Mouse (Mus musculus): ENCODE results near the gene Rfx3.

Rfx3 gene

DNA sequence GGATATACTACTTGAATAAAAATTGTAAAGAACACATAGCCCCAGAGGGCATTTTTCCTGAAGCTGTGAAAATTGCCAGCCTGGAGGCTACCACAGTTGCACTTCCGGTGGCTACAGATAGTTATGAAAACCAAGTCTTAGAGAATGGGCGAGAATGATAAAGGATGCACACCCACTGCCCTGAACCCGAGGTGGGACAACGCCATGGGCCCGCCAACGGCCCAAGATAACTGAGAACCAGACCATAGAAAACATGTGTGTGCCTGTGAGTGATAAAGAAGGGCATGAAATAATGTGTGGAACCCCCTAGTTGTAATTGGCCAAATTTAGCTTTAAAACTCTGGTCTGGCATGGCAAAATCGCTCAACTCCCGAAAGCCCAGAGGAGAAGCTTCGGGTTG is 105.0 kb downstream of the Rfx3 start:
- DNase-seq (ENCODE audit: low spot score) = no peak

DNA sequence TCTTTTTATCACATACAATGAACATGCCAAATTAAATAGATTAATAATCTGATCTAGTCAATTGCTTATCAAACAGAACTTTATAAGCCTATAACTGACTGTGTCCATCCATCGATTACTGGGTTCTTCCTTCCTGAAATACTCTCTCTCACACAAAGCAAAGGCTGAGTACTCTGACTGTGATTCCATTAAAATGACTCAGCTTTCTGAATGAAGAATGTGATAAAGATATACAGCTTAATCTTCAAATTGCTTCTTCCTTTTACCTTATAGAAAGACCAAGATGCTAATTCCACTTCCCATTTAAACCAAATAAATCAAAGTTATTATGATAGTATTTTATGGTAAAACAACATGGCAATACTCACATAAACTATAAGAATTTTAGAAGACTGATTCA is 105.8 kb downstream of the Rfx3 start:
- DNase-seq (ENCODE audit: low spot score) = no peak

DNA sequence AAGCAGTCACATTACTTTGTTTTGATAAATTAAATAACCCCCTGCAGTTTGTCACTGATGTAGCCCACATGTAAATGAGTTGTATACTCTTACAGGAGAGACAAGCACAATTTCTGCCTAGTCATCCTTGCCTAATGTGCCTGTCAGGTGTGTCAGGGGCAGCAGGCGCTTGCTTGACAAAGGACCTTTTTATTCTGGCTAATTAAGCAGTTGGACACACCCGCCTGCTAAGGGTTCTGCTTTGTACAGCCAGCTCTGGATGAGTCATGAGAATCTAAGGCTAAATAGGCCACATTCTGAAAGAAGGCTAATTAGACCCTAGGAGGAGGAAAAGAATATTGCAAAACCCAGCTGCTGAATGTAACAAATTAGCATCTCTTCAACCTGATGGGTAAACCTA is 106.3 kb downstream of the Rfx3 start:
- peak; percentile 68 for DNase-seq (ENCODE audit: low spot score)

DNA sequence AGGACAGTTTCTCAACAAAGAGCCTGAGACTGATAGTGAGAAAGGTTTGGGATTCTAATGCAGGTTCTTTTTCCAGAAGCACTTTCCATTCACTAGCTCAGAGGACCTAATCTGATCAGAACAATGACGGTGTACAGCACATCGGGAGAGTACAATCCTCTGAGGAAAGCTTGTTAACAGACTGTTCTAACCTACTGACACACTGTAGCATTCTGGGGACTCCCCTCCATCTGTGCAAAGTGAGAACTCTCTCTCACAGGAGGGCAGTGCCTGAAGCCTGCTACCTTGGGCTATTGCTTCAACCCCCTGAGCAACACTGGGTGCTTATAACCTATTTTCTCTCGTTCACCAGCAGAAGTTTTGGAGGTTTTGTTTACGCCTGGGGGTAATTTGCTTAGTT is 106.8 kb downstream of the Rfx3 start:
- peak; percentile 23 for DNase-seq (ENCODE audit: low spot score)

DNA sequence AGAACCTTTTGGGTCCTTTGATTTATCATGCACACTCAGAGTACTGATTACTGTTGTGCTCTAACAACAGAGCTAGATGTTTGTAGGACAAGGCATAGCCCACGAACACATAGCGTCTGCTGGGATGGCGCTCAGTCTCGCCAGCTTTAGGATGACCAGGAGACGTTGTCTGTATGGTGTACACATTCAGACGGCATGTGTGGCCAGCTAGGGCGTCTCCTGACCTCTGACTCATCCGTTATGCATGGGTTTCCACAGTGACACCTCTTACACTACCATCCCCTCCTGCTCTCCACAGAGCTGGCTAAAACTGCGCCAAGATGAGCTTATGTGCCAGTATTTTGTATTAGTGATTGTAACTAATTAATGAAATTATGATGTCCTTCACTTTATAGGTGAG is 108.4 kb downstream of the Rfx3 start:
- peak; percentile 21 for DNase-seq (ENCODE audit: low spot score)

DNA sequence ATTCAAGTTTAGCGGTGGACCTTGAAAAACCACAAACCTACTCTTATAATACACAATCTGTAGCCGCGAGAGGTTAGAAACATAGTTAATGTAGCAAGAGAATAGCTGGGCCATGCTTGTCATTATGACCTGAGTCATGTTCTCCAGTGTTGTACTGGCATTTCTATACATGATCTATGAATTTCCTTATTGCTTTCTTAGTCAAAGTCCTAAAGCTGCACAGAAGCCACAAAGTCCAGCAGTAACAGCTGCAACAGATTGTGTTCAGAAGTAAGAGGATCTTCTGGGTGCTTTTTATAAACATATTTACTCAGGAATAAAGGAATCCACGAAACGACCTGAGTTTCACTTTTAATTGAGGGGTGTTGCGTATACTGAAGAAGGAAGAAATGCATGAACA is 109.3 kb downstream of the Rfx3 start:
- no peak for DNase-seq (ENCODE audit: low spot score)

DNA sequence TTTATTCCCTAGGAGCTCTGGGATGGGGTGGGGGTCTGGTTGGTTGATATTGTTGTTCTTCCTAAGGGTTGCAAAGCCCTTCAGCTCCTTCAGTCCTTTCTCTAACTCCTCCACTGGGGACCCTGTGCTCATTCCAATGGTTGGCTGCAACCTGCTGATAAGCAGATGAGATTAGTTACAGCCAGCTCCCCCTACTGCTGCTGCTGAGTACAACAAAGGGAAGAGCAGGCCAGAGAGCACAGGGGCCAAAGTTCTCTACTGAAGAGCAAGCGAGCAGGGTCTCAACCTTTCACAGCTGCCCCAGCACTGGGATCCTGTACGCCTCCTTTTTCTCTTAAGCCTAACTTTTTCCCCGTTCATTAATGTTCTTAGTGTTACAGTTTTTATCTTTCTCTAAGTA is 126.4 kb downstream of the Rfx3 start:
- DNase-seq (ENCODE audit: low spot score) = no peak

DNA sequence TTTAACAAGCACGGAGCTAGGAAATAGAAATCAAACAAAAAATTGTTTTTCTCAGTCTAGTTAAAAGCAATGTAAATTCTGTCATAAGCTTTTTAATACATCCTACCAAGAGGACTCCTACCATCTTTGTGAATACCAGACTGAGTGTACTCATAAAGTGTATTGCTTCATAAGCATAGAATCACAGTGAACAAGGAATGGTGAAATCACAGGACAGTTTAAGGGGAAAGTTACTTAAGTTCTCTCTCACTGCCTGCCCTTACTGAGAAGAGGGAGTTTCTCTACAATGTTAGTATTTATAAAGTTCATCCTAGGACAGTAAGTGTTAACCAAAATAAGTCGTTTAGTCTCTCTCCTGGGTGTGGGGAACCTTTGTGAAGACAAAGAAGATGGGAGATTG is 133.5 kb downstream of the Rfx3 start:
- DNase-seq (ENCODE audit: low spot score) = no peak

DNA sequence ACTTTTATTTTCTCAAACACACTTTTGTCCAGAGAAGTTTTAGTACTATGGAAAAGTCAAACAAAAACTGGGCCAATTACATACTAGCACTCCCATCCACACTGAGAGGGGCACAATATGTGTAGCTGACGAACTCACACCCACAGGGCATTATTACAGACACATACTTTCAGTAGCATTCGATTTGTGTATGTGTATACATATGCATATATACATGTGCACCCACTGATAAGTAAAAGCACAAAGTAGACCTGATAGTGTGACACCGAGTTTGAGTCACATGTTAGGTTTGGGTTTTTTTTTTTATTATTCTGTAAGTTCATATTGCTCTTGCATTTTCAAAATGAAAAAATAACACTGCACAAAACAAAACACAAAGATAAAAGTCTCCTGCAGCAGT is 140.2 kb downstream of the Rfx3 start:
- DNase-seq (ENCODE audit: low spot score) = no peak

DNA sequence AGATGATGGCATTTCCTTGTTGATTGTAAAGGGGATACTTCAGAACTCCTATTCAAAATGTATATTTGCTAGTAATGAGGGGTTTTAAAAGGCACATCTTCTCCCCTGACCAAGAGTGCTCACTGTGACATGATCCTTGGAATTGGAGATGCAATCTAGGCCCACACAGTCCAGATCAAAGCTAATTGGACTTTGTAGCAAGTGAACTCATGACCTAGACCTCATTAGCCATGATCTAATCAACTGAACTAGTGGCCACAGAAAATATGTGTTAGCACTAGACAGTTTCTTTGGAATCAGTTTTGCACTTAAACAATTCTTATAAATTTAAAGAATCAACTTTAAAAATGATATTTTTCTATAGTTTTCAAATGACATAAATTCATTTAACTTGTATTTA is 151.3 kb downstream of the Rfx3 start:
- DNase-seq (ENCODE audit: low spot score) = no peak

DNA sequence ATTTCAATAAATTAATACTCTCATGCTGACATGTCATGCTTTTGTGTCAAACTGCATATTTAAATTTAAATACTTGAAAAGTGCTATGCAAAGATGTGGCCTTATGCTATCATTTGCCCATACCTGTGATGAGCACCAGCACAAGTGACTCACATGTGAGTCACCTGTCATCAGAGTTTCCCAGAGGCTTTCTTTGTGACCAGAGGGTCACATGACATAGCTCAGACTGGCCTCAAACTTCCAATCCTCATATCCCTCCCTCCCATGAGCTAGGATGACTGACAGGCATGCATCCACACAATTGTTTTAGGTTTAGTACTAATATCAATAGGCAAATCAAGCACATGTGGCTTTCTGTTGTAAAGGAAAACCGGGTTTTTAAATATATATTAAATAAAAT is 162.0 kb downstream of the Rfx3 start:
- no peak for DNase-seq (ENCODE audit: low spot score)

DNA sequence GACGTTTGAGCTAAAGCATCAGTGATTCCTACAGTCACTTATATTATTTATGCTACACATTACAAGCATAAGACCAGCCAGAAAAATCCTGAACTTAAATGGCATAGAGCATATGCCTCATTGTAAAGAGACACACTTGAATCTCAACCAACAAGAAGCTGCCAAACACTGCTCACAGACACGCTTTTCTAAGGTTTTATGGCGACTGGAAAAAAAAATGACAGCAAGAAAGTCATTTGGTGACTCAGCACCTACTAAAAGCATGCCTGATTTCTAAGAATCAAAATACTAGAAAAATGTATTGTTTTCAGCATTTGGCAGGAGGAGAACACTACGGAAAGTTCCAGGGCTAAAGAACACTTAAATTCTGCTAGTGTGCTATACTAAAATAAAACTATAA is 163.9 kb downstream of the Rfx3 start:
- DNase-seq (ENCODE audit: low spot score) = no peak

DNA sequence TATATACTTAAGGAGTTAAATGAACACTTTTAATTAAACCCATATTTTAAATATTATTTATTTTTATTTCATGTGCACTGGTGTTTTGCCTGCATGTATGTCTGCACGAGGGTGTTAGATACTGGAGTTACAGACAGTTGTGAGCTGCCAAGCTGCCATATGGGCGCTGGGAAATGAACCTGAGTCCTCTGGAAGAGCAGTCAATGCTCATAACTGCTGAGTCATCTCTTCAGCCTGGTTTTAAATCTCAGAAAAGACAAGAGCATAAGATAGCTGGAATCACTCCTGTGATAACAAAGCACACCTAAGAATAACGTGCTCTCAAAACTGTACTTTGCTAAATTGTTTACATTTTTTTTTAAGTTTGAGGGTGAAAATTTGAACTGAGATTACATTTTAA is 172.3 kb downstream of the Rfx3 start:
- DNase-seq (ENCODE audit: low spot score) = no peak

DNA sequence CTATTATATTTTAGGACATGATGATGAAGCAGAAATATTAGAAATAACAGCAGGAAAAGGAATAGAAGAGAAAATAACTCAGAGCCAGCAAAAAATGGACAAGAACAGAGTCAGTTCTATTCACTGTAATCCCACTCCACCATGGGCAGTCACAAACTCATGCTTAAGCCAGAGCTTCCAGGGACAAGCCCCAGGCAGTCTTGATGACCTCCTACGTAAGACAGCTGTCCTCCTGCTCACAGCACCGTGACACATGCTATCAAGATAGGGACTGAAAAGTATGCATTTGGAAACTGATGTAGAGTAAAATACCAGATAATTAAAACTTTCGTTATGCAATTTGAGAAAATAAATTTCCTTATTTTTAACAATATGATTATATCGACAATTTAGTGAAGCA is 172.9 kb downstream of the Rfx3 start:
- DNase-seq (ENCODE audit: low spot score) = peak; percentile 11

DNA sequence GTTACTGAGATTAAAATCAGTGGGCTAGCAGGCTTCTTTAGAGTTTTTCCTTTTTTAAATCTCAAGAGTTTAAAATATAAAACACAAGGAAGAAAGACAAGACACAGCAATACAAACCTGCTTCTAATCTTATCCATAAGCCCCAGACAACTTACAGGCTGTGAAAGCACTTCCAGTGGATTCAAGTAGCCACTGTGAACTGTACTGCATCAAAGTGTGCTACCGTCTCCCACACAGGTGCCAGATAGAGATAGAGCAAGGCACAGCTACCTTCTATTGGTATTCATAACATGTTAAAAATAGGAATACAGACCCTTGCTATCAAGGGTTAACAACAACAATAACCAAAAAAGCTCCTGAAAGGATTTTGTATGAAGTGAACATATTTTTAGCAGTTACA is 178.5 kb downstream of the Rfx3 start:
- no peak for DNase-seq (ENCODE audit: low spot score)

DNA sequence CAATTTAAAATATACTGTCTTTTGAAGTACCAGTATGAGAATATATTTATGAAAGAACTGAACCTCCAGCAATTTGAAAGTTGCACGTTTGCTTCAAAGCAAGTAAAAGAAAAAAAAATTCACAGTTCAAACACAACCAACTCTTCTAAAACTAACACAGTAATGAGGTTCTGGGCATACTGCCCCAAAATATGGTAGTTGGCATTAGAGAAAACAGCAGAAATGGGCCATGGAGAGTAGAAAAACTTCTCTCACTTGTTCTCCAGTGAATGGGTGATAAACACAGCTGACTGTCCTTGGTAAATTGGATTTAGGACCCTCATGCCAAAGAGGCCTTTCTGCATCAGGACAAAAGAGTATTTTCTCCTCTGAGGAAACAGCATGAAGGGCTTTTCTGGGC is 182.7 kb downstream of the Rfx3 start:
- no peak for DNase-seq (ENCODE audit: low spot score)

DNA sequence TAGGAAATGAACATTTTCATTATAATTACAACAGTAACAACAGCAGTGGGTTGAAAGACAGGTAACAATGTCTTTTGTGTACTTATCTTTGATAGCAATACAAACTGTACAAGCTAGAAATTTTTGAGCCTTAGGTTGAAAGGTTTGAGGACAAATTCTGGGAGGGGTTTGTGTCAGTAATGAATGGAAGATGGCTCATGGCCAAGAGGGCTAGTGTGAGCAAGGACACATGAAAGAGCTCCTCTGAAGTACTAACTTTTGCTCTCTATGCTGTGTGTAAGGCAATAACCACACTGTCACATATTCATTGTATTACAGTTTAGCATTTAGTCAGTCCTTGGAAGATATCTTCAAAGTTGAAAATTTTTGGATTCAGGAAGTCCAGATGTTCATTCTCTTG is 193.3 kb downstream of the Rfx3 start:
- DNase-seq (ENCODE audit: low spot score) = no peak

DNA sequence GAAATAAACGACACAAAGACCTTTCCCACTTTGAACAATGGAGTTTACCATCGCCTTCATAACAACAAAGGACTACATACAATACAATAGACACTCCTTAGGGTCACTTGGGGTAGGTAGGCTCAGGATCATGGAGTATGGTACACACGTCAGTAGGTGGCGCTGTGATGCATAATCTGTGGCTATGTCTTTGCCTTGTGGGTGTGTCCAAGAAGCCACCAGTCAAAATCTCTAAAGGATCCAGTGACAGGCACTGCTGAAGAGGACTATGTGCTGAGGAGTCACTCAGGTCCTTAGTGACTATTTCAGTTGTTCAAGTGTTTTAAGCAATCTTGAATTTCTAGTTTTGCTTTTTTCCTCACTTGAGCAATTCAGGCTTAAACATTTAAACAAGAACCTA is 230.9 kb downstream of the Rfx3 start:
- DNase-seq (ENCODE audit: low spot score) = peak; percentile 46

DNA sequence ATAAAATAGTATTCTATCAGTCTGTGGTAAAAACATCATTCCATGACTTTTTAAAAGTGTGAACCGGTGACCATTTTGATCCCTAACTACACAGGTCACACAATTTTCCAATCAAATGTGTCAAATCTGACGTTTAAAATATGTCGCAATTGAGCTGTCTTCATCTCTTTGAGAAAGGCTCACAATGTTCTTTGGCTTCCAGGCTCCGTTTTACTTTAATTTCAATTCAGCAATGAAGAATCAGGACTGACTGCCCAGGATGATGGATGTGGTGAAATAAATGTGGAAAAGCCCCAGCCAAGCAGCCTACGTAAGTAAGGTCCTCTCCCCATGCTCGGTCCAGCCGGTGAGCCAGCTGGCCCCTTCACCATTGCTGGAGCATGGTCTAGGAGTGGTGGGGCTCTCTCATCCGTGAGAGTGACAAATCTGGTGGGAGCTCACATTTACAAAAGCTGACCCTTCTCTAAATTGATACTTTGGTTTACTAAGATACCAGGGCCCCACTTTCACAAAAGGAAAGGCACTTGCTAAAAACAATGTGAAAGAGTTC is 240.2 kb downstream of the Rfx3 start:
- DNase-seq (ENCODE audit: low spot score) = no peak

DNA sequence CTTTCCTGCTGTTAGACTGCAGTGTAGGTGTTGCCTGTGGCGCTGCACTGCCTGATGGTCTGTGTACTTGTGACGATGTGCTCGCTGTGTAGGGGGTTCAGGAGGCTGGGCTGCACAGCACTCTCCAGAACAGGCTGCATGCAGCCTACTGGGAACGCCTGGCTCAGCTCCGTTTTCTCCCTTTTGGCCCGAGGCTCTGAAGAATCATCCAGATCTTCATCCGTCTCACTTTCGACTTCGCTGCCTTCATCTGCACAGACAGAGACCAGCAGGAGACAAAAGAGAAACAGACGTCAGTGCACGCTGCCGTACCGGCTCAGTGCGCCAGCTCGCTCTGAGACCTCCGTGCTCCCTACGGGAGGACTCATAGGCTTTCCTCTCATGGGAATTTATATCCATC is 242.5 kb downstream of the Rfx3 start:
- no peak for DNase-seq (ENCODE audit: low spot score)

DNA sequence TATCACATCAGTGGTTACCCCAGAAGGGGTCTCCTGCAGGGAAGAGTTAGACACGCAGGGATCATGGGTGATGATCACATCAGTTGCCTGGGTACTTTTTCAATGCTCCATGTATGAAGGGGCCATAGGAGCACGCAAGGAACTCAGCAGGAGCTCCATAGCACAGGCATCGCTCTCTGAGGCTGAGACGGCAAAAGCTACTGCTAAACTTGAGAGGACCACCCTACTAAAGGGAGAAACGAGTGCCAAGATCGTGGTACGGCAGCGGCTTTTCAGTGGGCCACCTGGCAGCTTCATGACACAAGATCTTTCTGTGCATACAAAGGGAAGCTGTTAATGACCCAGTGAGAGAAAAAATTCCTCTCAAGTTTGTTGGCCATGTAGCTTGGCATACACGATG is 250.7 kb downstream of the Rfx3 start:
- no peak for DNase-seq (ENCODE audit: low spot score)

DNA sequence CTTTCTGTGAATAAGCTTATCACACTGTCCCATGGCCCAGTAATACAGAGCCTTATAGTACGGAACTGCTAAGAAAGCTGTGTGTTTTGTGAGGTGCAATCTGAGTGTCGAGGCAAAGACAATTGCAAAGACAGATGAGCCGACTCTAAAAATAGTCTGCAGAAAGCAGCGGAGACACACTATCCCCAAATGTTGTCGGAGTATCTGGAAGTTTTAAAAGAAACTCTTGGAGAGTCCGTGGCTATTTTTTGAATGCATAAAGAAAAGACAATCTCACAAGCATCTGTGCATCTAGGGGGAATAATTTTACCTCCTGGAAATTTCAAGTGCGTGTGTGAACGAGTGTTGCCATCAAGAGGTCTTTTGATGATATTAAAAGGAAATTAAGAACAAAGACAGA is 251.6 kb downstream of the Rfx3 start:
- DNase-seq (ENCODE audit: low spot score) = no peak

DNA sequence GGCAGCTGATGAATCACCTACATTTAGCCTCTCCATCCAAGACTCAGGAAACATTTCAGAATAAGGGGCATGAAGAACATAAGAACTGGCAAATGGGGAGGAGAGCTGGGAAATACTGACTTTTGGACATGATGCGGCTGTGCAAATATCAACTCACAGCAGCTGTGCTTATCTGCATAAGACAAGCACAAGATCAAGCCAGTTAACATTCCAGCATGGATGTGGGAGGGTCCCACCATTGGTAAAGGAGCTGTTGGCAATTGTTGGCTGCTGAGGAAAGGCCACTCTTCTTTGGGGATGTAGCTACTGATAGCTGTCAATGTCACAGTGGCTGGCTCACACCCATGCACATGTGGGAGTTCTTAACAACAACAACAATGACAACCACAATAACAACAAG is 263.7 kb downstream of the Rfx3 start:
- no peak for DNase-seq (ENCODE audit: low spot score)

DNA sequence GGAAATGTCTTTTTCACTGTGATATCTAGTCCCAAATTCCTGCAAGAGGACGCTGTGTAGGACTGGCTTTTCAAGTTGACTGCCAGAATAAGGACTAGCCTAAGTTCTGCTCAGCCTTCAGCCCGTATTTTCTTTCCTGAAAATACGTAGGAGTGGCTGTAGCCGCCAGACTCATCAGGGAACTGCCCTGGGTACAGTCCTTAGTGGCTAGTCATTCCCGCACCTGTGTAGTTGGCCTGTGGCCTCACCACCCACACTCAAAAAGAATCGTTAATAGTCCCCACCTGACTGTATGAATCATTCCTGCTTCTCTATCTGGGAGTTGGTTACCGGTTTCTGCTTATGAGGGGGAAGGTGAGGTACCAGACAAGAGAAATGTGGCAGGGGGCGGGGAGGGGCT is 272.1 kb downstream of the Rfx3 start:
- no peak for DNase-seq (ENCODE audit: low spot score)

DNA sequence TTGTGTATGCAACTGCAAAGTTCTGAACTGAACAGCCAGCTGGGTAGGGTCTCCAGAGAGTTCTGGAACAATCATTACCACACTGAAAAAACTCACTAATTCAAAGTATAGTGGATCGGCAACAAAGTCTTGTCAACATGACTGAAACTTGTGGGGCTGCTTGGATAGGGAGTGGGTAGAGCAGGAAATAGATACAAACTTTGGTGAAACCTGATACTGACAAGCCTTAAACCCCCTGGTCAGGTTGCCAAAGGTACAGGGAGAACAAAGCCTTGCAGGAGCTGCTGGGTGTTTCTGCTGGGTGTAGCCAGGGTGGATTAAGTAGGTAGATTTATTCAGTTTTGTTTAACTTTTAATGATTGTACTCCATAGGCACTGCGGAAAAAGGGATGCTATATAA is 274.4 kb downstream of the Rfx3 start:
- no peak for DNase-seq (ENCODE audit: low spot score)
